Mouse (Mus musculus) heart, embryonic 10.5 days (tissue): ENCODE measurements around the gene Tsfm. TPM values are rescaled to one million over a fixed set of nuclear protein-coding genes. Genes with fewer than 3 reads are reported as not detected.
A peak's percentile ranks its signal among the peaks of the same experiment; 100 is the strongest.

ENCODE experiments used
- DNase-seq: peaks from one replicate; pipeline ENCODE4 v3.0.0-alpha.2; 2017; ENCODE audit warnings: low spot score
- H3K27ac ChIP-seq: fragments of 300-500 bp; sonication (generic); 2 replicates; pipeline ENCODE4 v1.5.1; 2016; ENCODE audit warnings: mild to moderate bottlenecking
- H3K27me3 ChIP-seq: fragments of 300-500 bp; sonication (generic); 2 replicates; pipeline ENCODE4 v1.6.1; 2016; ENCODE audit warnings: mild to moderate bottlenecking; ENCODE audit not compliant: poor library complexity, insufficient read depth, severe bottlenecking
- H3K36me3 ChIP-seq: fragments of 300-500 bp; sonication (generic); 2 replicates; pipeline ENCODE4 v1.6.1; 2016; ENCODE audit warnings: mild to moderate bottlenecking, moderate library complexity
- H3K4me1 ChIP-seq: fragments of 300-500 bp; sonication (generic); 2 replicates; pipeline ENCODE4 v1.6.1; 2016; ENCODE audit warnings: mild to moderate bottlenecking
- H3K4me3 ChIP-seq: fragments of 300-500 bp; sonication (generic); 2 replicates; pipeline ENCODE4 v1.5.1; 2016; ENCODE audit warnings: mild to moderate bottlenecking, moderate library complexity
- H3K9me3 ChIP-seq: fragments of 300-500 bp; sonication (generic); 2 replicates; pipeline ENCODE4 v1.6.1; 2016; ENCODE audit warnings: mild to moderate bottlenecking, moderate library complexity
- WGBS: fragments of 180-500 bp; shearing (Covaris S2); methylation state at CpG from one replicate; pipeline ENCODE4 v1.1.7; 2016; 5-methylcytosine and 5-hydroxymethylcytosine counted together
- polyA plus RNA-seq: library from polyadenylated mRNA; unstranded; fragments of >200 nt; fragmentation: Nextera tagmentation; extraction: Ambion mirVana; gene quantifications from 2 replicates; pipeline ENCODE4 v1.2.1, GENCODE M21; 2016

Gene Tsfm
- polyA plus RNA-seq, 1 experiment from 2014 or later: 114 TPM

- peaks cover 33% of the 10 kb centered on the region for H3K36me3 ChIP-seq
- peak overlapping the region; percentile 98 for H3K4me3 ChIP-seq
- peaks cover 44% of the 10 kb centered on the region for H3K27me3 ChIP-seq
- peaks cover 25% of the 10 kb centered on the region for H3K4me1 ChIP-seq
- peak overlapping the region; percentile 97 for H3K27ac ChIP-seq
- no peak for DNase-seq
- no peaks in the 10 kb centered on the region for H3K9me3 ChIP-seq
- 22% methylated on average over 5 of the region's 5 CpGs for WGBS
Measured at GRCm38 (mm10) chr10:127042468-127043115, 12.0 kb upstream of the Tsfm start.

- peak; percentile 96 for DNase-seq
- Histone ChIP-seq H3K4me3 (peak overlapping the region; percentile 98), H3K36me3 (peaks cover 29% of the 10 kb centered on the region), H3K27me3 (peaks cover 37% of the 10 kb centered on the region), H3K4me1 (peaks cover 25% of the 10 kb centered on the region), H3K27ac (peak overlapping the region; percentile 97), H3K9me3 (no peaks in the 10 kb centered on the region)
- WGBS: under 1% methylated on average over 44 of the region's 44 CpGs
Measured at GRCm38 (mm10) chr10:127041774-127042338, 11.2 kb upstream of the Tsfm start.

GRCm38 (mm10) chr10:127041274-127041766 is 10.7 kb upstream of the Tsfm start, which contains the start of the genes Mettl1 and Eef1akmt3:
Gene Mettl1 (plus strand): TSS chr10:127041414.
Gene Eef1akmt3 (minus strand): TSS chr10:127041513.
- WGBS: 0% methylated on average over 28 of the region's 28 CpGs
- Histone ChIP-seq H3K27ac (peak within 1 kb of the TSS; percentile 97), H3K36me3 (peaks cover 28% of the 10 kb centered on the region), H3K27me3 (peaks cover 32% of the 10 kb centered on the region), H3K4me3 (peak within 1 kb of the TSS; percentile 98), H3K9me3 (no peaks in the 10 kb centered on the region), H3K4me1 (peaks cover 25% of the 10 kb centered on the region)
- no peak for DNase-seq

GRCm38 (mm10) chr10:127040569-127041214 is 10.1 kb upstream of the Tsfm start:
- H3K27me3 ChIP-seq: peaks cover 35% of the 10 kb centered on the region
- peaks cover 25% of the 10 kb centered on the region for H3K4me1 ChIP-seq
- H3K4me3 ChIP-seq: peak overlapping the region; percentile 98
- 2% methylated on average over 20 of the region's 20 CpGs for WGBS
- peak overlapping the region; percentile 97 for H3K27ac ChIP-seq
- H3K9me3 ChIP-seq: no peaks in the 10 kb centered on the region
- no peak for DNase-seq
- peaks cover 23% of the 10 kb centered on the region for H3K36me3 ChIP-seq

- peaks cover 35% of the 10 kb centered on the region for H3K27me3 ChIP-seq
- H3K4me3 ChIP-seq: no peak overlapping the region
- no peaks in the 10 kb centered on the region for H3K36me3 ChIP-seq
- H3K27ac ChIP-seq: no peak overlapping the region
- no peaks in the 10 kb centered on the region for H3K9me3 ChIP-seq
- no peak for DNase-seq
- 71% methylated on average over 12 of the region's 12 CpGs for WGBS
- H3K4me1 ChIP-seq: peaks cover 19% of the 10 kb centered on the region
Measured at GRCm38 (mm10) chr10:127037641-127038040, 7.0 kb upstream of the Tsfm start.

GRCm38 (mm10) chr10:127036273-127036672 is 5.6 kb upstream of the Tsfm start:
- DNase-seq: no peak
- no peaks in the 10 kb centered on the region for H3K9me3 ChIP-seq
- peaks cover 7% of the 10 kb centered on the region for H3K4me1 ChIP-seq
- no peaks in the 10 kb centered on the region for H3K36me3 ChIP-seq
- no peak overlapping the region for H3K27ac ChIP-seq
- 78% methylated on average over 12 of the region's 12 CpGs for WGBS
- H3K4me3 ChIP-seq: no peak overlapping the region
- peaks cover 34% of the 10 kb centered on the region for H3K27me3 ChIP-seq

GRCm38 (mm10) chr10:127033301-127033741 is 2.7 kb upstream of the Tsfm start:
- H3K4me1 ChIP-seq: 0 out of 2 replicates have a peak, but pooled peaks cover 3% of the 10 kb centered on the region
- no peaks in the 10 kb centered on the region for H3K9me3 ChIP-seq
- no peak overlapping the region for H3K27ac ChIP-seq
- no peak overlapping the region for H3K4me3 ChIP-seq
- WGBS: 64% methylated on average over 8 of the region's 8 CpGs
- no peak for DNase-seq
- H3K27me3 ChIP-seq: 0 out of 2 replicates have a peak, but pooled peaks cover 12% of the 10 kb centered on the region
- peaks cover 11% of the 10 kb centered on the region for H3K36me3 ChIP-seq

- H3K4me1 ChIP-seq: no peaks in the 10 kb centered on the region; the same call in 1 of the 2 replicates
- DNase-seq: no peak
- H3K27me3 ChIP-seq: no peaks in the 10 kb centered on the region
- H3K36me3 ChIP-seq: peaks cover 17% of the 10 kb centered on the region
- WGBS: 77% methylated on average over 16 of the region's 16 CpGs
- H3K9me3 ChIP-seq: no peaks in the 10 kb centered on the region
- H3K4me3 ChIP-seq: no peak overlapping the region
- H3K27ac ChIP-seq: no peak overlapping the region
Measured at GRCm38 (mm10) chr10:127018422-127018821, 12.2 kb downstream of the Tsfm start.

- no peaks in the 10 kb centered on the region; the same call in 1 of the 2 replicates for H3K4me1 ChIP-seq
- H3K27ac ChIP-seq: no peak overlapping the region
- peaks cover 6% of the 10 kb centered on the region; the same call in 1 of the 2 replicates for H3K36me3 ChIP-seq
- no peaks in the 10 kb centered on the region for H3K27me3 ChIP-seq
- 19% methylated on average over 2 of the region's 2 CpGs for WGBS
- H3K9me3 ChIP-seq: no peaks in the 10 kb centered on the region
- DNase-seq: no peak
- no peak overlapping the region for H3K4me3 ChIP-seq
Measured at GRCm38 (mm10) chr10:127017071-127017470, 13.6 kb downstream of the Tsfm start.

GRCm38 (mm10) chr10:127016488-127016887 is 14.2 kb downstream of the Tsfm start:
- no peak for DNase-seq
- Histone ChIP-seq H3K36me3 (no peaks in the 10 kb centered on the region), H3K27ac (no peak overlapping the region), H3K27me3 (no peaks in the 10 kb centered on the region), H3K9me3 (no peaks in the 10 kb centered on the region), H3K4me1 (no peaks in the 10 kb centered on the region; the same call in 1 of the 2 replicates), H3K4me3 (no peak overlapping the region)
- 51% methylated on average over 5 of the region's 5 CpGs for WGBS

GRCm38 (mm10) chr10:127003806-127004205 is 26.8 kb downstream of the Tsfm start:
- Histone ChIP-seq H3K27me3 (no peaks in the 10 kb centered on the region), H3K4me3 (no peak overlapping the region), H3K9me3 (no peaks in the 10 kb centered on the region), H3K27ac (no peak overlapping the region), H3K4me1 (peaks cover 7% of the 10 kb centered on the region), H3K36me3 (peaks cover 18% of the 10 kb centered on the region)
- DNase-seq: no peak
- 83% methylated on average over 7 of the region's 7 CpGs for WGBS

GRCm38 (mm10) chr10:127003334-127003733 is 27.3 kb downstream of the Tsfm start:
- no peak for DNase-seq
- peaks cover 7% of the 10 kb centered on the region for H3K4me1 ChIP-seq
- WGBS: 77% methylated on average over 8 of the region's 8 CpGs
- no peak overlapping the region for H3K27ac ChIP-seq
- no peaks in the 10 kb centered on the region for H3K27me3 ChIP-seq
- peaks cover 23% of the 10 kb centered on the region for H3K36me3 ChIP-seq
- no peak overlapping the region for H3K4me3 ChIP-seq
- H3K9me3 ChIP-seq: no peaks in the 10 kb centered on the region

GRCm38 (mm10) chr10:127002765-127003164 is 27.9 kb downstream of the Tsfm start:
- Histone ChIP-seq H3K4me1 (peaks cover 4% of the 10 kb centered on the region), H3K36me3 (peaks cover 28% of the 10 kb centered on the region), H3K4me3 (no peak overlapping the region), H3K27me3 (no peaks in the 10 kb centered on the region), H3K9me3 (no peaks in the 10 kb centered on the region), H3K27ac (no peak overlapping the region)
- no peak for DNase-seq
- 88% methylated on average over 5 of the region's 5 CpGs for WGBS
